Mouse (Mus musculus) kidney, embryonic 16.5 days (tissue): ENCODE measurements around the gene Kcnh1. TPM values are rescaled to one million over a fixed set of nuclear protein-coding genes. Genes with fewer than 3 reads are reported as not detected.

Experiments used
- ATAC-seq: fragments of 200-750 bp; cut with Nextera tagmentation; 2 replicates; pipeline ENCODE4 v1.8.0; 2017; ENCODE audit warnings: moderate TSS enrichment; ENCODE audit not compliant: low FRiP score, low TSS enrichment
- H3K27ac ChIP-seq: fragments of 300-500 bp; sonication (generic); 2 replicates; pipeline ENCODE4 v1.5.1; 2014; ENCODE audit warnings: low read length
- H3K27me3 ChIP-seq: fragments of 300-500 bp; sonication (generic); 2 replicates; pipeline ENCODE4 v1.6.1; 2014; ENCODE audit warnings: low read length, control low read depth, mixed read lengths; ENCODE audit not compliant: insufficient read depth
- H3K36me3 ChIP-seq: fragments of 300-500 bp; sonication (generic); 2 replicates; pipeline ENCODE4 v1.6.1; 2014; ENCODE audit warnings: low read length, control low read depth, mixed read lengths; ENCODE audit not compliant: insufficient read depth
- H3K4me1 ChIP-seq: fragments of 300-500 bp; sonication (generic); 2 replicates; pipeline ENCODE4 v1.6.1; 2014; ENCODE audit warnings: low read length, control low read depth, mixed read lengths; ENCODE audit not compliant: insufficient read depth
- H3K4me2 ChIP-seq: fragments of 300-500 bp; sonication (generic); replicated peaks from 2 replicates; pipeline ENCODE4 v1.6.1; 2014; ENCODE audit warnings: low read depth, low read length
- H3K4me3 ChIP-seq: fragments of 300-500 bp; sonication (generic); 2 replicates; pipeline ENCODE4 v1.5.1; 2014; ENCODE audit warnings: mild to moderate bottlenecking, low read length
- H3K9ac ChIP-seq: fragments of 300-500 bp; sonication (generic); replicated peaks from 2 replicates; pipeline ENCODE4 v1.6.1; 2014; ENCODE audit warnings: low read length
- H3K9me3 ChIP-seq: fragments of 300-500 bp; sonication (generic); 2 replicates; pipeline ENCODE4 v1.6.1; 2016; ENCODE audit warnings: low read length, control low read depth
- WGBS: fragments of 180-500 bp; shearing (Covaris S2); extraction: QIAGEN DNeasy Blood & Tissue Kit; methylation state at CpG from one replicate; pipeline ENCODE4 v1.1.7; 2014; 5-methylcytosine and 5-hydroxymethylcytosine counted together
- polyA plus RNA-seq: library from polyadenylated mRNA; unstranded; fragments of >200 nt; fragmentation: Nextera tagmentation; extraction: Ambion mirVana; gene quantifications from 2 replicates; pipeline ENCODE4 v1.2.1, GENCODE M21; 2015

The Kcnh1 gene
- polyA plus RNA-seq, 1 experiment from 2014 or later: 1.2 TPM

- Histone ChIP-seq H3K4me1 (0 out of 2 replicates have a peak, but pooled peaks cover 3% of the 10 kb centered on the region), H3K4me2 (no peak overlapping the region)
These were observed 225.8 kb downstream of the Kcnh1 start for GRCm38 (mm10) chr1:192416241-192416821.

GRCm38 (mm10) chr1:192419176-192419575 is 228.6 kb downstream of the Kcnh1 start:
- ATAC-seq: no peak

More at GRCm38 (mm10) chr1:192416241-192416821, 225.8 kb downstream of the Kcnh1 start:
- no peaks in the 10 kb centered on the region for H3K27me3 ChIP-seq
- H3K9ac ChIP-seq: no peak overlapping the region
- H3K4me3 ChIP-seq: no peak overlapping the region
- no peaks in the 10 kb centered on the region for H3K9me3 ChIP-seq
- H3K36me3 ChIP-seq: no peaks in the 10 kb centered on the region
- WGBS: 74% methylated on average over 9 of the region's 9 CpGs
- no peak overlapping the region for H3K27ac ChIP-seq
- no peak for ATAC-seq

GRCm38 (mm10) chr1:192421377-192422166 is 231.0 kb downstream of the Kcnh1 start:
- 84% methylated on average over 14 of the region's 14 CpGs for WGBS

More at GRCm38 (mm10) chr1:192419176-192419575, 228.6 kb downstream of the Kcnh1 start:
- H3K27me3 ChIP-seq: no peaks in the 10 kb centered on the region
- no peak overlapping the region for H3K9ac ChIP-seq
- H3K27ac ChIP-seq: no peak overlapping the region
- 85% methylated on average over 5 of the region's 5 CpGs for WGBS
- no peak overlapping the region for H3K4me3 ChIP-seq
- H3K9me3 ChIP-seq: no peaks in the 10 kb centered on the region
- 0 out of 2 replicates have a peak, but pooled peaks cover 3% of the 10 kb centered on the region for H3K4me1 ChIP-seq
- H3K36me3 ChIP-seq: no peaks in the 10 kb centered on the region
- no peak overlapping the region for H3K4me2 ChIP-seq

GRCm38 (mm10) chr1:192431423-192431822 is 240.8 kb downstream of the Kcnh1 start:
- no peak overlapping the region for H3K4me2 ChIP-seq
- H3K4me1 ChIP-seq: no peaks in the 10 kb centered on the region
- H3K4me3 ChIP-seq: no peak overlapping the region
- no peak for ATAC-seq
- H3K9me3 ChIP-seq: no peaks in the 10 kb centered on the region
- no peaks in the 10 kb centered on the region for H3K36me3 ChIP-seq
- no peaks in the 10 kb centered on the region for H3K27me3 ChIP-seq
- H3K27ac ChIP-seq: no peak overlapping the region
- no peak overlapping the region for H3K9ac ChIP-seq
- WGBS: 85% methylated on average over 2 of the region's 2 CpGs

More at GRCm38 (mm10) chr1:192421377-192422166, 231.0 kb downstream of the Kcnh1 start:
- no peak overlapping the region for H3K27ac ChIP-seq
- no peaks in the 10 kb centered on the region for H3K4me1 ChIP-seq
- no peaks in the 10 kb centered on the region for H3K36me3 ChIP-seq
- H3K9me3 ChIP-seq: no peaks in the 10 kb centered on the region
- no peak overlapping the region for H3K4me2 ChIP-seq
- H3K27me3 ChIP-seq: no peaks in the 10 kb centered on the region
- no peak overlapping the region for H3K9ac ChIP-seq
- no peak for ATAC-seq
- no peak overlapping the region for H3K4me3 ChIP-seq

GRCm38 (mm10) chr1:192435503-192435902 is 244.9 kb downstream of the Kcnh1 start:
- no peak overlapping the region for H3K9ac ChIP-seq
- H3K27ac ChIP-seq: no peak overlapping the region
- no peaks in the 10 kb centered on the region for H3K27me3 ChIP-seq
- no peak overlapping the region for H3K4me2 ChIP-seq
- H3K4me1 ChIP-seq: no peaks in the 10 kb centered on the region
- 48% methylated on average over 2 of the region's 2 CpGs for WGBS
- no peaks in the 10 kb centered on the region for H3K36me3 ChIP-seq
- H3K4me3 ChIP-seq: no peak overlapping the region
- ATAC-seq: peak; percentile 49; the same call in 1 of the 2 replicates
- no peaks in the 10 kb centered on the region for H3K9me3 ChIP-seq

GRCm38 (mm10) chr1:192439151-192439837 is 248.7 kb downstream of the Kcnh1 start:
- no peaks in the 10 kb centered on the region for H3K27me3 ChIP-seq
- WGBS: 78% methylated on average over 6 of the region's 6 CpGs
- H3K36me3 ChIP-seq: no peaks in the 10 kb centered on the region
- no peak overlapping the region for H3K9ac ChIP-seq
- H3K4me2 ChIP-seq: no peak overlapping the region
- no peak overlapping the region for H3K4me3 ChIP-seq
- ATAC-seq: no peak
- no peaks in the 10 kb centered on the region for H3K9me3 ChIP-seq
- no peaks in the 10 kb centered on the region for H3K4me1 ChIP-seq
- H3K27ac ChIP-seq: no peak overlapping the region

GRCm38 (mm10) chr1:192442772-192443445 is 252.3 kb downstream of the Kcnh1 start:
- Histone ChIP-seq H3K4me1 (peaks cover 3% of the 10 kb centered on the region; the same call in 1 of the 2 replicates), H3K9me3 (no peaks in the 10 kb centered on the region), H3K4me3 (no peak overlapping the region), H3K27ac (no peak overlapping the region), H3K27me3 (no peaks in the 10 kb centered on the region), H3K9ac (no peak overlapping the region), H3K4me2 (no peak overlapping the region), H3K36me3 (no peaks in the 10 kb centered on the region)
- WGBS: 92% methylated on average over 5 of the region's 5 CpGs
- ATAC-seq: no peak

- no peak overlapping the region for H3K27ac ChIP-seq
- no peaks in the 10 kb centered on the region for H3K36me3 ChIP-seq
These were observed 253.6 kb downstream of the Kcnh1 start for GRCm38 (mm10) chr1:192443998-192444657.

More at GRCm38 (mm10) chr1:192443998-192444657, 253.6 kb downstream of the Kcnh1 start:
- no peaks in the 10 kb centered on the region for H3K27me3 ChIP-seq
- ATAC-seq: no peak
- no peak overlapping the region for H3K9ac ChIP-seq
- 79% methylated on average over 20 of the region's 20 CpGs for WGBS
- no peak overlapping the region for H3K4me2 ChIP-seq
- H3K4me3 ChIP-seq: no peak overlapping the region
- H3K9me3 ChIP-seq: no peaks in the 10 kb centered on the region
- H3K4me1 ChIP-seq: peaks cover 3% of the 10 kb centered on the region; the same call in 1 of the 2 replicates
